Mouse (Mus musculus) lung, adult 18-20 months (tissue): ENCODE data around the gene Cog4.
"Not testable (repeated sequence)": the region's sequence is repeated elsewhere in the genome, so short reads cannot be mapped to it uniquely, and the experiment has no call there.

Experiments used
- DNase-seq, 2 experiments: peaks; one replicate each; pipeline ENCODE4 v3.0.0; 2022; ENCODE audit warnings: mixed read lengths in 2 of 2

The Cog4 gene

GRCm38 (mm10) chr8:110926690-110927089 is 80.3 kb downstream of the Cog4 start:
- DNase-seq, result no peak

GRCm38 (mm10) chr8:110928435-110928834 is 82.0 kb downstream of the Cog4 start:
- DNase-seq, result no peak

GRCm38 (mm10) chr8:110929066-110929465 is 82.7 kb downstream of the Cog4 start:
- no peak for DNase-seq

- DNase-seq, result not testable (repeated sequence)
These were observed 83.3 kb downstream of the Cog4 start for GRCm38 (mm10) chr8:110929672-110930071.

GRCm38 (mm10) chr8:110931176-110931939 is 85.0 kb downstream of the Cog4 start:
- DNase-seq, result peak; percentile 74 to 82
